Mouse (Mus musculus): Measurements from ENCODE around the gene Gja4.

GRCm38 (mm10) chr4:127263438-127264182, 50.2 kb downstream of the Gja4 start:
- no peak for TF ChIP-seq POLR2A (IDR thresholded peaks at IDR 0.05; ENCODE audit: borderline replicate concordance, insufficient read depth, low read length)
- TF ChIP-seq CTCF (IDR thresholded peaks at IDR 0.05; ENCODE audit: borderline replicate concordance, insufficient read depth, low read depth, low read length), result no peak
